Mouse (Mus musculus) common myeloid progenitor, adult 5-6 weeks (primary cell): ENCODE data around the gene Dscam. TPM values are rescaled to one million over a fixed set of nuclear protein-coding genes. Genes with fewer than 3 reads are reported as not detected.
"Not testable (repeated sequence)": the region's sequence is repeated elsewhere in the genome, so short reads cannot be mapped to it uniquely, and the experiment has no call there.

Source experiments
- ATAC-seq: replicated peaks from 2 replicates; pipeline ENCODE4 v1.8.0; 2016; ENCODE audit warnings: low read depth, mild to moderate bottlenecking, moderate TSS enrichment, inconsistent platforms; ENCODE audit not compliant: poor library complexity, severe bottlenecking
- total RNA-seq: library from RNA; stranded (forward); fragments of 200-1000, 187-1606 nt; gene quantifications from 2 replicates; pipeline ENCODE4 v1.2.3, GENCODE M21; 2017

The Dscam gene
- total RNA-seq, 1 experiment from 2014 or later = 0.41 TPM

- no peak for ATAC-seq
Measured at GRCm38 (mm10) chr16:96904359-96904758, 266.2 kb downstream of the Dscam start.

- ATAC-seq = no peak
Measured at GRCm38 (mm10) chr16:96902596-96902995, 268.0 kb downstream of the Dscam start.

GRCm38 (mm10) chr16:96901234-96902014, 269.1 kb downstream of the Dscam start:
- no peak for ATAC-seq

GRCm38 (mm10) chr16:96899329-96899728, 271.2 kb downstream of the Dscam start:
- no peak for ATAC-seq

- peak; percentile 89 for ATAC-seq
Measured at GRCm38 (mm10) chr16:96896510-96897133, 273.9 kb downstream of the Dscam start.

- no peak for ATAC-seq
Measured at GRCm38 (mm10) chr16:96888036-96888435, 282.5 kb downstream of the Dscam start.

GRCm38 (mm10) chr16:96885817-96886216, 284.7 kb downstream of the Dscam start:
- ATAC-seq = no peak

GRCm38 (mm10) chr16:96884590-96884989, 286.0 kb downstream of the Dscam start:
- ATAC-seq = not testable (repeated sequence)

GRCm38 (mm10) chr16:96877271-96877670, 293.3 kb downstream of the Dscam start:
- no peak for ATAC-seq

GRCm38 (mm10) chr16:96872799-96873198, 297.8 kb downstream of the Dscam start:
- ATAC-seq = no peak

- no peak for ATAC-seq
Measured at GRCm38 (mm10) chr16:96857571-96857970, 313.0 kb downstream of the Dscam start.

GRCm38 (mm10) chr16:96855060-96855459, 315.5 kb downstream of the Dscam start:
- no peak for ATAC-seq

GRCm38 (mm10) chr16:96852383-96852782, 318.2 kb downstream of the Dscam start:
- ATAC-seq = peak; percentile 87

GRCm38 (mm10) chr16:96848916-96849315, 321.6 kb downstream of the Dscam start:
- no peak for ATAC-seq

- ATAC-seq = no peak
Measured at GRCm38 (mm10) chr16:96846585-96846984, 324.0 kb downstream of the Dscam start.

GRCm38 (mm10) chr16:96846113-96846512, 324.4 kb downstream of the Dscam start:
- ATAC-seq = no peak

- no peak for ATAC-seq
Measured at GRCm38 (mm10) chr16:96845475-96846098, 325.0 kb downstream of the Dscam start.

- no peak for ATAC-seq
Measured at GRCm38 (mm10) chr16:96843691-96844400, 326.7 kb downstream of the Dscam start.

GRCm38 (mm10) chr16:96842829-96843360, 327.7 kb downstream of the Dscam start:
- ATAC-seq = no peak

- ATAC-seq = peak; percentile 99
Measured at GRCm38 (mm10) chr16:96819649-96820048, 350.9 kb downstream of the Dscam start.
